Mouse (Mus musculus) limb, embryonic 14.5 days (tissue): Measurements from ENCODE around the gene Timmdc1. TPM values are rescaled to one million over a fixed set of nuclear protein-coding genes. Genes with fewer than 3 reads are reported as not detected.

Experiments
- ATAC-seq: fragments of 200-750 bp; cut with Nextera tagmentation; 2 replicates; pipeline ENCODE4 v1.8.0; 2017; ENCODE audit warnings: low read depth, moderate number of reproducible peaks, moderate TSS enrichment; ENCODE audit not compliant: low FRiP score
- DNase-seq: peaks from one replicate; pipeline ENCODE4 v3.0.0-alpha.2; 2015; ENCODE audit warnings: low spot score
- H3K27ac ChIP-seq: fragments of 300-500 bp; sonication (generic); replicated peaks from 2 replicates; pipeline ENCODE4 v1.5.1; 2014; ENCODE audit warnings: low read depth, mild to moderate bottlenecking, low read length, moderate library complexity, mixed read lengths
- H3K27me3 ChIP-seq: fragments of 300-500 bp; sonication (generic); 2 replicates; pipeline ENCODE4 v1.6.1; 2014; ENCODE audit warnings: low read length, mixed read lengths; ENCODE audit not compliant: control insufficient read depth, insufficient read depth
- H3K36me3 ChIP-seq: fragments of 300-500 bp; sonication (generic); 2 replicates; pipeline ENCODE4 v1.6.1; 2014; ENCODE audit warnings: mild to moderate bottlenecking, low read length, moderate library complexity, mixed read lengths; ENCODE audit not compliant: control insufficient read depth, insufficient read depth
- H3K4me1 ChIP-seq: fragments of 300-500 bp; sonication (generic); 2 replicates; pipeline ENCODE4 v1.6.1; 2014; ENCODE audit warnings: antibody characterized with exemption, low read length, mixed read lengths; ENCODE audit not compliant: control insufficient read depth, insufficient read depth
- H3K4me2 ChIP-seq: fragments of 300-500 bp; sonication (generic); replicated peaks from 2 replicates; pipeline ENCODE4 v1.6.1; 2014; ENCODE audit warnings: low read depth, mild to moderate bottlenecking, low read length, moderate library complexity; ENCODE audit not compliant: severe bottlenecking
- H3K4me3 ChIP-seq: fragments of 300-500 bp; sonication (generic); replicated peaks from 2 replicates; pipeline ENCODE4 v1.5.1; 2014; ENCODE audit warnings: low read length
- H3K9ac ChIP-seq: fragments of 300-500 bp; sonication (generic); 2 replicates; pipeline ENCODE4 v1.6.1; 2014; ENCODE audit warnings: mild to moderate bottlenecking, low read depth, low read length, moderate library complexity; ENCODE audit not compliant: severe bottlenecking
- H3K9me3 ChIP-seq: fragments of 300-500 bp; sonication (generic); 2 replicates; pipeline ENCODE4 v1.6.1; 2016; ENCODE audit warnings: low read length; ENCODE audit not compliant: control insufficient read depth
- POLR2A ChIP-seq: fragments of 200-500 bp; IDR thresholded peaks from 2 replicates; pipeline ENCODE4 v1.8.0; 2012; ENCODE audit warnings: inconsistent platforms, mild to moderate bottlenecking, moderate library complexity, borderline replicate concordance; ENCODE audit not compliant: insufficient read depth, insufficient read length; ENCODE audit errors: extremely low read depth
- WGBS: fragments of 180-500 bp; shearing (Covaris S2); extraction: QIAGEN DNeasy Blood & Tissue Kit; methylation state at CpG from one replicate; pipeline ENCODE4 v1.1.7; 2014; 5-methylcytosine and 5-hydroxymethylcytosine counted together
- polyA plus RNA-seq, 2 experiments: library from polyadenylated mRNA; depleted of rRNA in 1 of 2; stranded (reverse) in 1 of 2; unstranded in 1 of 2; fragments of >200 nt; fragmentation: Nextera tagmentation in 1 of 2; extraction: Ambion mirVana in 1 of 2; gene quantifications; 2 replicates each; pipeline versions ENCODE4 v1.2.1 to v1.2.3; 2012 to 2014

The Timmdc1 gene
- polyA plus RNA-seq, 2 experiments, result 15.5 to 21.2 TPM

DNA sequence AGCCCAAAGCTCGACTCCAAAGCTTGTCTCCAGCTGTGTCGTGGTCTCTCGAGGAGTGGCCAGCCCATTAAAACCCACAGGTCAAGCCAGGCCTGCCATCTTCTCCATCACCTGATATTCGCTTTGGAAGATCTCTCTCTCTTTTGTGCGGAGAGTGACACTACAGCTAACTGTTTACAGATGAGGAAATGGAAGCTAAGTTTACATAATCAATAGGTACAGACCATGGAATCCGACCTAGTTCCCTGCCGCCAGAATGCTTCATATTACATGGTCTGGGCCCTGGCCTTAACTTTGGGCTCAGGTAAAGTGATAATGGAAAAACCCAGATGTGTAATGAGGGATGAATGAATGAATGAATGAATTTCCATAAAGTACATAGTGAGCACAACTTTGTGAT is 71.8 kb downstream of the Timmdc1 start:
- Histone ChIP-seq H3K9me3 (no peaks in the 10 kb centered on the region), H3K4me3 (no peak overlapping the region), H3K9ac (no peak overlapping the region), H3K27ac (no peak overlapping the region), H3K36me3 (peaks cover 46% of the 10 kb centered on the region), H3K27me3 (no peaks in the 10 kb centered on the region), H3K4me1 (peaks cover 6% of the 10 kb centered on the region; the same call in 1 of the 2 replicates), H3K4me2 (no peak overlapping the region)
- DNase-seq (no peak), ATAC-seq (no peak)
- WGBS, result 92% methylated on average over 7 of the region's 7 CpGs
- no peak for TF ChIP-seq POLR2A

DNA sequence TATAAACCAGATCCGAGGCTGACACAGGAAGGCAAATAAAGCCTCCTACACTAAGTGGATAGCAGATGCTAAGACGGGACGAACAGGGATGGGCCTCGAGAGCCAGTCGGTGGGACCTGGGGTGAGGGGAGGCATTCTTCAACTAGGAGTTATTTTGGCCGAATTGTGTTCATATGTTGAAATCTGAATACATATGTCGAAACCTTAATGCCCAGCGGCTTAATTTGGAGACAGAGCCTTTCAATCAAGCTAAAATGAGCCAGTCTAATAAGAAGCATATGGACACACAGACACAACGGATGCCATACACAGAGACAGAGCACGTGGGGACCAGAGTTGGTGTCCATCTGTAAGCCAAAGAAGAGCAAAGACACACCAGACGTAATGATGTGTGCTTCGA is 74.0 kb downstream of the Timmdc1 start:
- Histone ChIP-seq H3K4me2 (no peak overlapping the region), H3K4me3 (no peak overlapping the region), H3K9ac (no peak overlapping the region), H3K27me3 (no peaks in the 10 kb centered on the region), H3K36me3 (peaks cover 63% of the 10 kb centered on the region), H3K27ac (no peak overlapping the region), H3K9me3 (no peaks in the 10 kb centered on the region), H3K4me1 (peaks cover 6% of the 10 kb centered on the region; the same call in 1 of the 2 replicates)
- no peak for TF ChIP-seq POLR2A
- no peak for ATAC-seq
- DNase-seq, result no peak
- WGBS, result 80% methylated on average over 12 of the region's 12 CpGs

Other genes starting within 250 kb of the Timmdc1 start
- 0.03 TPM in 1 of 2 replicates, not detected in the other for gene Nr1i2, start 227.8 kb downstream of the Timmdc1 start, polyA plus RNA-seq (2012; rRNA removed)
- gene Nr1i2, start 227.8 kb downstream of the Timmdc1 start, polyA plus RNA-seq (2014; fragmentation: Nextera tagmentation; extraction: Ambion mirVana), result not detected in 2 replicates
- 0.03 and 0.10 TPM in 2 replicates for gene Maats1, start 180.5 kb downstream of the Timmdc1 start, polyA plus RNA-seq (2012; rRNA removed)
- 0.10 TPM in 1 of 2 replicates, not detected in the other for gene Maats1, start 180.5 kb downstream of the Timmdc1 start, polyA plus RNA-seq (2014; fragmentation: Nextera tagmentation; extraction: Ambion mirVana)
- 50.0 and 83.6 TPM in 2 replicates for gene Cox17, start 175.7 kb downstream of the Timmdc1 start, polyA plus RNA-seq (2012; rRNA removed)
- gene Cox17, start 175.7 kb downstream of the Timmdc1 start, polyA plus RNA-seq (2014; fragmentation: Nextera tagmentation; extraction: Ambion mirVana), result 107 and 124 TPM in 2 replicates
- gene Gm21987, start 175.6 kb downstream of the Timmdc1 start, polyA plus RNA-seq (2012; rRNA removed), result 0.78 TPM in 1 of 2 replicates, not detected in the other
- gene Gm21987, start 175.6 kb downstream of the Timmdc1 start, polyA plus RNA-seq (2014; fragmentation: Nextera tagmentation; extraction: Ambion mirVana), result not detected in 2 replicates
- 4.6 and 6.0 TPM in 2 replicates for gene Popdc2, start 160.5 kb downstream of the Timmdc1 start, polyA plus RNA-seq (2012; rRNA removed)
- 4.2 TPM in 2 replicates for gene Popdc2, start 160.5 kb downstream of the Timmdc1 start, polyA plus RNA-seq (2014; fragmentation: Nextera tagmentation; extraction: Ambion mirVana)
- 0.85 and 1.1 TPM in 2 replicates for gene Pla1a, start 89.5 kb downstream of the Timmdc1 start, polyA plus RNA-seq (2012; rRNA removed)
- gene Pla1a, start 89.5 kb downstream of the Timmdc1 start, polyA plus RNA-seq (2014; fragmentation: Nextera tagmentation; extraction: Ambion mirVana), result 0.36 and 0.41 TPM in 2 replicates
- 69.5 and 70.1 TPM in 2 replicates for gene Adprh, start 70.0 kb downstream of the Timmdc1 start, polyA plus RNA-seq (2012; rRNA removed)
- gene Adprh, start 70.0 kb downstream of the Timmdc1 start, polyA plus RNA-seq (2014; fragmentation: Nextera tagmentation; extraction: Ambion mirVana), result 106 and 114 TPM in 2 replicates
- 0.36 and 0.45 TPM in 2 replicates for gene Cd80, start 67.1 kb downstream of the Timmdc1 start, polyA plus RNA-seq (2012; rRNA removed)
- gene Cd80, start 67.1 kb downstream of the Timmdc1 start, polyA plus RNA-seq (2014; fragmentation: Nextera tagmentation; extraction: Ambion mirVana), result 0.22 and 0.33 TPM in 2 replicates
- gene Poglut1, start 27.6 kb upstream of the Timmdc1 start, polyA plus RNA-seq (2012; rRNA removed), result 59.0 and 63.5 TPM in 2 replicates
- gene Poglut1, start 27.6 kb upstream of the Timmdc1 start, polyA plus RNA-seq (2014; fragmentation: Nextera tagmentation; extraction: Ambion mirVana), result 59.3 and 70.3 TPM in 2 replicates
- 309 and 389 TPM in 2 replicates for gene Tmem39a, start 36.0 kb upstream of the Timmdc1 start, polyA plus RNA-seq (2012; rRNA removed)
- gene Tmem39a, start 36.0 kb upstream of the Timmdc1 start, polyA plus RNA-seq (2014; fragmentation: Nextera tagmentation; extraction: Ambion mirVana), result 146 and 160 TPM in 2 replicates
- 15.0 and 15.3 TPM in 2 replicates for gene Arhgap31, start 190.6 kb upstream of the Timmdc1 start, polyA plus RNA-seq (2012; rRNA removed)
- 18.1 and 20.3 TPM in 2 replicates for gene Arhgap31, start 190.6 kb upstream of the Timmdc1 start, polyA plus RNA-seq (2014; fragmentation: Nextera tagmentation; extraction: Ambion mirVana)
- gene B4galt4, start 219.6 kb upstream of the Timmdc1 start, polyA plus RNA-seq (2012; rRNA removed), result 17.7 and 18.7 TPM in 2 replicates
- 30.9 and 34.3 TPM in 2 replicates for gene B4galt4, start 219.6 kb upstream of the Timmdc1 start, polyA plus RNA-seq (2014; fragmentation: Nextera tagmentation; extraction: Ambion mirVana)